Mouse (Mus musculus) embryo, embryonic 11.5 days (tissue): Measurements from ENCODE around the gene Gm11239.
"Not testable (repeated sequence)": the region's sequence is repeated elsewhere in the genome, so short reads cannot be mapped to it uniquely, and the experiment has no call there.

Experiments used
- DNase-seq: peaks from one replicate; pipeline ENCODE4 v3.0.0-alpha.2; 2012; ENCODE audit warnings: low read depth, low spot score

The Gm11239 gene

DNA sequence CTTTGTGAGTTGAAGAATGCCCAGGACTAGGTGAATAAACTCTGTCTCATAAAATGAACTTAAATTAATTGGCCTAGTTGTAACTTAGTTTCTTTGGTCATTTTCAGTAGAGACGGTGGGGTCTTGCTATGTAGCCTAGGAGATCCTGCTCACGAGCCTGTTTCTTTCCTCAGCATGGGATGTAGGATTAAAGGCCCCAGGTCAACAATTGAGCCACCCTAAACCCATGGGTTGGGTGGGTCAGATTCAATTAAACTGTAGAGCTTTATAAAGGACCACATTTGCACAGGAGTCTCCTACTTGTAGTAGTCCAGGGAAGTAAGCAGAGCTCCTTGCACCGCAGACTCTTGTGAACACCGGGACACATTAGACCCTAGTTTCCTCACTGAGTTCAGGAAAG is at the start of gene Gm11239:
TSS of gene Gm11239 (plus strand) at position 301 of the 400 bp plus-strand sequence.
- not testable (repeated sequence) for DNase-seq

DNA sequence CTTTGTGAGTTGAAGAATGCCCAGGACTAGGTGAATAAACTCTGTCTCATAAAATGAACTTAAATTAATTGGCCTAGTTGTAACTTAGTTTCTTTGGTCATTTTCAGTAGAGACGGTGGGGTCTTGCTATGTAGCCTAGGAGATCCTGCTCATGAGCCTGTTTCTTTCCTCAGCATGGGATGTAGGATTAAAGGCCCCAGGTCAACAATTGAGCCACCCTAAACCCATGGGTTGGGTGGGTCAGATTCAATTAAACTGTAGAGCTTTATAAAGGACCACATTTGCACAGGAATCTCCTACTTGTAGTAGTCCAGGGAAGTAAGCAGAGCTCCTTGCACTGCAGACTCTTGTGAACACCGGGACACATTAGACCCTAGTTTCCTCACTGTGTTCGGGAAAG is 45.5 kb upstream of the Gm11239 start, which contains the start of gene Gm11237:
TSS of gene Gm11237 (plus strand) at position 301 of the 400 bp plus-strand sequence.
- DNase-seq, result not testable (repeated sequence)

DNA sequence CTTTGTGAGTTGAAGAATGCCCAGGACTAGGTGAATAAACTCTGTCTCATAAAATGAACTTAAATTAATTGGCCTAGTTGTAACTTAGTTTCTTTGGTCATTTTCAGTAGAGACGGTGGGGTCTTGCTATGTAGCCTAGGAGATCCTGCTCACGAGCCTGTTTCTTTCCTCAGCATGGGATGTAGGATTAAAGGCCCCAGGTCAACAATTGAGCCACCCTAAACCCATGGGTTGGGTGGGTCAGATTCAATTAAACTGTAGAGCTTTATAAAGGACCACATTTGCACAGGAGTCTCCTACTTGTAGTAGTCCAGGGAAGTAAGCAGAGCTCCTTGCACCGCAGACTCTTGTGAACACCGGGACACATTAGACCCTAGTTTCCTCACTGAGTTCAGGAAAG is 30.3 kb upstream of the Gm11239 start, which contains the start of gene Gm11236:
TSS of gene Gm11236 (plus strand) at position 301 of the 400 bp plus-strand sequence.
- not testable (repeated sequence) for DNase-seq

GRCm38 (mm10) chr4:73661864-73662263 is 6.3 kb upstream of the Gm11239 start:
- not testable (repeated sequence) for DNase-seq

DNA sequence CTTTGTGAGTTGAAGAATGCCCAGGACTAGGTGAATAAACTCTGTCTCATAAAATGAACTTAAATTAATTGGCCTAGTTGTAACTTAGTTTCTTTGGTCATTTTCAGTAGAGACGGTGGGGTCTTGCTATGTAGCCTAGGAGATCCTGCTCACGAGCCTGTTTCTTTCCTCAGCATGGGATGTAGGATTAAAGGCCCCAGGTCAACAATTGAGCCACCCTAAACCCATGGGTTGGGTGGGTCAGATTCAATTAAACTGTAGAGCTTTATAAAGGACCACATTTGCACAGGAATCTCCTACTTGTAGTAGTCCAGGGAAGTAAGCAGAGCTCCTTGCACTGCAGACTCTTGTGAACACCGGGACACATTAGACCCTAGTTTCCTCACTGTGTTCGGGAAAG is 15.1 kb downstream of the Gm11239 start, which contains the start of gene Gm428:
TSS of gene Gm428 (plus strand) at position 301 of the 400 bp plus-strand sequence.
- not testable (repeated sequence) for DNase-seq

GRCm38 (mm10) chr4:73718761-73719160 is 50.6 kb downstream of the Gm11239 start:
- DNase-seq, result no peak

- no peak for DNase-seq
These were observed 51.7 kb downstream of the Gm11239 start for GRCm38 (mm10) chr4:73719819-73720218.
